10 mouse cellular contexts compared by ENCODE assay signal in the genomic region with DNA sequence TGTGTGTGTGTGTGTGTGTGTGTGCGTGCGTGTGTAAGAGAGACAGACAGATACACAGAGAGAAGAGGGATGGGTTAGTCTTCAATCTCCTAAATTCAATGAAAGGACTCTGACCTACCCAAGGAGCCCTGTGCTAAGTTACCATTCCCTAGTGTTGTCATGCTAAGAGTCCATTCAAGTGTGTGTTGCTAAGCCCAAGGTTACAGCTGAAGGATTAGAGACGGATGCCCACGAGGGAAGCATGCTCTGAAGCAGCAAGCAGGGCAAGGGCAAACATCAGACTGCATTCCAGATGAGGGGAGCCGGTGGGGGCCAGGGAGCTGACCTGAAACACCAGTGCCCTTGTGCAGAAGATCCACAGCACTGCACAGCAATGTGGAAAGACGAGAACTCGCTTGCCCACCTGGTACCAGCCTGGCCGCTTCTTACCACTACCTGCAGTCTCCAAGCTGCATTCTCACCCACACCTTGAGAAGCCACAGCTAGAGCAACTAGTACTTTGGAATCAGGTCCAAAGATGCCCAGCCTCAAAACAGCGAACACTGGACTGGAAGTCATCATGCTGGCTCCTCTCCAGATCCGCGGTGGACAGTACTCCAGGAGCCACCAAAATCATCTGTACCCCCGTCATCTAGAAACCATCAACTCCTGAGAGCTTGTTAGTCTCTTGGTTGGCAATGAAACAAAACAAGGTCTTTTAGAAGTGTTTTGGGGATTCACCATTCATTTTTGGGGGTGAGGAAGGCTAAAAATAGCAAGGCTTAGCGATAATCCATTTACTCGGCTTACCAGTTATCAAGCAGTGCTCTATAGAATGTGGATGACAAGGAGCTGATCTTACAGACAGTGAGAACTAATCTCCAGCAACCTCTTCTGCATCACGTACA. TPM values are rescaled to one million over a fixed set of nuclear protein-coding genes. Genes with fewer than 3 reads are reported as not detected.
DNase-seq lines count a peak whose midpoint lies in the region; ATAC-seq and TF ChIP-seq lines count a peak whose summit lies in the region.
"Had no signal": no experiment of that assay in that cellular context is flagged by ENCODE, and none has a peak within 500 bp of the region (broad histone marks: within the 10 kb centered on the region; RNA-seq: fewer than 3 reads in every experiment).

No protein-coding gene starts in this region.

- peaks cover 94% of the 10 kb centered on the region for H3K4me1 ChIP-seq in liver, embryonic 13.5 days (replicated peaks)
- no peaks in the 10 kb centered on the region for H3K4me1 ChIP-seq in thymus, adult 2 months (replicated peaks; ENCODE audit: control insufficient read depth, insufficient read depth, low read length)

- 86% methylated on average over 15 of the region's 15 CpGs for WGBS in liver, embryonic 13.5 days (ENCODE audit: insufficient replicate concordance)
- WGBS in thymus, adult 2 months: 95% methylated on average over 15 of the region's 15 CpGs

- no peaks in the 10 kb centered on the region for H3K27me3 ChIP-seq in liver, embryonic 13.5 days
- no peaks in the 10 kb centered on the region for H3K27me3 ChIP-seq in thymus, adult 2 months (ENCODE audit: control insufficient read depth, insufficient read depth, low read length)

- no peaks in the 10 kb centered on the region for H3K9me3 ChIP-seq in liver, embryonic 13.5 days (replicated peaks)

- TF ChIP-seq POLR2A in thymus, adult 2 months (IDR thresholded peaks at IDR 0.05; ENCODE audit: control insufficient read depth, extremely low read depth, insufficient read depth, low read length, poor library complexity): no peak

- no peak overlapping the region for H3K4me2 ChIP-seq in liver, embryonic 13.5 days

- TF ChIP-seq CTCF in thymus, adult 2 months (IDR thresholded peaks at IDR 0.05; ENCODE audit: borderline replicate concordance, control insufficient read depth, extremely low read depth, insufficient read depth, low read length, poor library complexity): no peak

- H3K27ac ChIP-seq in liver, embryonic 13.5 days: 0 out of 2 replicates have a peak overlapping the region, but pooled peaks have one; percentile 3
- H3K27ac ChIP-seq in thymus, adult 2 months (ENCODE audit: control insufficient read depth, insufficient read depth, low read length): no peak overlapping the region
- H3K27ac ChIP-seq: gastrocnemius, adult 2 months; macrophage had no signal

- peaks cover 75% of the 10 kb centered on the region for H3K36me3 ChIP-seq in liver, embryonic 13.5 days
- no peaks in the 10 kb centered on the region for H3K36me3 ChIP-seq in thymus, adult 2 months (ENCODE audit: control insufficient read depth, insufficient read depth, low read length)

- ATAC-seq in liver, embryonic 13.5 days (ENCODE audit: low read depth): no peak

- peak; percentile 30 for DNase-seq in adrenal gland, postnatal 14 days
- no peak for DNase-seq in adrenal gland, adult 18-20 months (ENCODE audit: low spot score in 2 of 2)
- no peak for DNase-seq in liver, embryonic 13.5 days
- no peak for DNase-seq in liver
- DNase-seq in cerebellum, postnatal 14 days: peak; percentile 76 to 77
- DNase-seq in kidney, postnatal 36 days: peak; percentile 88 to 89
- no peak for DNase-seq in thymus, adult 2 months
- no peak for DNase-seq in thymus, postnatal 25 days
- DNase-seq: gastrocnemius, adult 2 months had no signal

- no peak overlapping the region for H3K9ac ChIP-seq in liver, embryonic 13.5 days

- no peak overlapping the region for H3K4me3 ChIP-seq in liver, embryonic 13.5 days (replicated peaks)
- no peak overlapping the region for H3K4me3 ChIP-seq in thymus, adult 2 months (ENCODE audit: control insufficient read depth, insufficient read depth, low read length)
- H3K4me3 ChIP-seq: gastrocnemius, adult 2 months had no signal

RNA-seq across cellular contexts. Expression of a gene that starts 37.4 kb away (rescaled TPM):
- total RNA-seq in adrenal gland, postnatal 14 days (2021): 49.0 and 55.7 TPM in 2 replicates
- 10 to 100 TPM; 48.9 to 63.3 TPM for total RNA-seq in adrenal gland, adult 18-20 months (2021)
- polyA plus RNA-seq in liver, embryonic 13.5 days (2015; fragmentation: Nextera tagmentation; extraction: Ambion mirVana): 14.5 and 15.2 TPM in 2 replicates
- polyA plus RNA-seq in thymus, adult 2 months (2012; rRNA removed): 76.6 and 83.4 TPM in 2 replicates

Comparison
In these comparisons a context has a peak if more than half of its experiments do, and no peak if none do; other contexts are left out.
1. DNase-seq: peak in adrenal gland, postnatal 14 days (single experiment), cerebellum, postnatal 14 days (2 of 2) and kidney, postnatal 36 days (2 of 2); none in adrenal gland, adult 18-20 months (0 of 2), liver, embryonic 13.5 days (single experiment), liver (single experiment), thymus, adult 2 months (single experiment) and thymus, postnatal 25 days (single experiment).